Mouse (Mus musculus) left cerebral cortex, postnatal 25 days (tissue): ENCODE results near the gene S1pr2. TPM values are rescaled to one million over a fixed set of nuclear protein-coding genes. Genes with fewer than 3 reads are reported as not detected.

ENCODE experiments used
- DNase-seq, 2 experiments: peaks; one replicate each; pipeline ENCODE4 v3.0.0; 2022; ENCODE audit warnings: low spot score in 2 of 2, mixed read lengths in 1 of 2
- intact Hi-C: fragments of 180-260 bp; cut with DNase I; formaldehyde crosslinking; loops from one replicate; pipeline ENCODE4 v1.15.1; 2025
- microRNA-seq, 2 experiments: library from miRNA; unstranded; fragments of <30 nt; microRNA quantifications; one replicate each; pipeline ENCODE4 v1.2.0; 2022
- total RNA-seq, 2 experiments: library from RNA; stranded (reverse); gene quantifications; 2 replicates each; pipeline ENCODE4 v1.2.3; 2021

The S1pr2 gene
- total RNA-seq, 2 experiments from 2014 or later: 2.2 to 2.8 TPM

GRCm38 (mm10) chr9:20944697-20945370 is 31.7 kb downstream of the S1pr2 start:
- no peak for DNase-seq
- intact Hi-C loops: no loop called here

GRCm38 (mm10) chr9:20943911-20944310 is 32.7 kb downstream of the S1pr2 start:
- intact Hi-C loops: no loop called here
- no peak for DNase-seq

- intact Hi-C loops: no loop called here
- no peak for DNase-seq
Measured at GRCm38 (mm10) chr9:20943396-20943795, 33.2 kb downstream of the S1pr2 start.

- intact Hi-C loops: no loop called here
- DNase-seq: no peak
Measured at GRCm38 (mm10) chr9:20923258-20923657, 53.3 kb downstream of the S1pr2 start.

- DNase-seq: peak in 1 of 2 experiments; percentile 19
- intact Hi-C loops: no loop called here
Measured at GRCm38 (mm10) chr9:20916160-20916559, 60.4 kb downstream of the S1pr2 start.

Small RNA genes lying within 50 kb of the gene (microRNA-seq; reads per million reads assigned to microRNA genes)
- 0.25 to 0.34 reads per million in 2 experiments for gene Mir7081

Other genes starting within 250 kb of the S1pr2 start
- gene Olfm2, start 230.4 kb downstream of the S1pr2 start, total RNA-seq: 100 to 1,000 TPM; 171 to 195 TPM
- 1 to 10 TPM; 1.5 to 1.8 TPM for gene Col5a3, start 161.7 kb downstream of the S1pr2 start, total RNA-seq
- not detected for gene Rdh8, start 158.3 kb downstream of the S1pr2 start, total RNA-seq
- gene A230050P20Rik, start 108.1 kb downstream of the S1pr2 start, total RNA-seq: 10 to 100 TPM; 60.1 to 69.1 TPM
- 10 to 100 TPM in 1 of 2 experiments, 1 to 10 TPM in 1; 9.0 to 10.2 TPM for gene Angptl6, start 97.1 kb downstream of the S1pr2 start, total RNA-seq
- 10 to 100 TPM; 19.9 to 21.1 TPM for gene Ppan, start 88.6 kb downstream of the S1pr2 start, total RNA-seq
- gene Eif3g, start 78.2 kb downstream of the S1pr2 start, total RNA-seq: 100 to 1,000 TPM; 113 to 123 TPM
- gene Dnmt1, start 16.9 kb downstream of the S1pr2 start, total RNA-seq: 10 to 100 TPM; 40.0 to 42.9 TPM
- 10 to 100 TPM; 61.5 to 64.2 TPM for gene Mrpl4, start 26.0 kb upstream of the S1pr2 start, total RNA-seq
- gene Icam1, start 39.2 kb upstream of the S1pr2 start, total RNA-seq: 1 to 10 TPM; 3.3 to 3.5 TPM
- gene Icam4, start 52.6 kb upstream of the S1pr2 start, total RNA-seq: 1 to 10 TPM in 1 of 2 experiments, under 1 TPM in 1; 0.80 to 1.1 TPM
- 100 to 1,000 TPM; 236 to 267 TPM for gene Icam5, start 55.3 kb upstream of the S1pr2 start, total RNA-seq
- gene Zglp1, start 90.3 kb upstream of the S1pr2 start, total RNA-seq: 1 to 10 TPM in 1 of 2 experiments, not detected in 1; 1.3 TPM
- 1 to 10 TPM; 1.5 to 2.6 TPM for gene Gm49373, start 96.3 kb upstream of the S1pr2 start, total RNA-seq
- 10 to 100 TPM; 59.2 to 63.0 TPM for gene Fdx1l, start 96.8 kb upstream of the S1pr2 start, total RNA-seq
- gene Gm38431, start 115.2 kb upstream of the S1pr2 start, total RNA-seq: 1 to 10 TPM; 1.6 to 3.0 TPM
- 10 to 100 TPM; 26.4 to 27.9 TPM for gene Raver1, start 115.2 kb upstream of the S1pr2 start, total RNA-seq
- gene Tyk2, start 154.5 kb upstream of the S1pr2 start, total RNA-seq: 10 to 100 TPM; 11.6 to 12.7 TPM
- 100 to 1,000 TPM; 144 to 153 TPM for gene Cdc37, start 173.2 kb upstream of the S1pr2 start, total RNA-seq
- gene Pde4a, start 188.9 kb upstream of the S1pr2 start, total RNA-seq: 10 to 100 TPM; 88.9 to 94.4 TPM